Mouse (Mus musculus): Measurements from ENCODE around the gene Lactbl1. TPM values are rescaled to one million over a fixed set of nuclear protein-coding genes. Genes with fewer than 3 reads are reported as not detected.

Gene Lactbl1
- polyA plus RNA-seq, 1 experiment = not detected

- Histone ChIP-seq H3K27me3 (replicated peaks; ENCODE audit: control insufficient read depth, insufficient read depth, low read length) (no peaks in the 10 kb centered on the region), H3K4me1 (ENCODE audit: control insufficient read depth, insufficient read depth, low read length) (no peaks in the 10 kb centered on the region), H3K4me3 (ENCODE audit: insufficient read depth, low read depth, low read length) (no peak overlapping the region), H3K27ac (ENCODE audit: insufficient read depth, low read depth, low read length) (no peak overlapping the region), H3K36me3 (ENCODE audit: control insufficient read depth, insufficient read depth, low read length) (no peaks in the 10 kb centered on the region)
- TF ChIP-seq POLR2A (IDR thresholded peaks at IDR 0.05; ENCODE audit: low read depth, low read length) (no peak), CTCF (conservative IDR thresholded peaks at IDR 0.05; ENCODE audit: insufficient read depth, insufficient read length, low read depth, low read length) (no peak)
- 83% methylated on average over 8 of the region's 8 CpGs for WGBS
- DNase-seq = no peak
Observed at GRCm38 (mm10) chr4:136679221-136679620, 56.8 kb downstream of the Lactbl1 start.

GRCm38 (mm10) chr4:136680641-136681040 lies 58.2 kb downstream of the Lactbl1 start:
- H3K36me3 ChIP-seq (ENCODE audit: control insufficient read depth, insufficient read depth, low read length) = no peaks in the 10 kb centered on the region
- 76% methylated on average over 14 of the region's 14 CpGs for WGBS
- no peak overlapping the region for H3K4me3 ChIP-seq (ENCODE audit: insufficient read depth, low read depth, low read length)
- no peak overlapping the region for H3K27ac ChIP-seq (ENCODE audit: insufficient read depth, low read depth, low read length)
- DNase-seq = no peak
- no peak for TF ChIP-seq CTCF (conservative IDR thresholded peaks at IDR 0.05; ENCODE audit: insufficient read depth, insufficient read length, low read depth, low read length)
- no peak for TF ChIP-seq POLR2A (IDR thresholded peaks at IDR 0.05; ENCODE audit: low read depth, low read length)
- H3K27me3 ChIP-seq (replicated peaks; ENCODE audit: control insufficient read depth, insufficient read depth, low read length) = no peaks in the 10 kb centered on the region
- H3K4me1 ChIP-seq (ENCODE audit: control insufficient read depth, insufficient read depth, low read length) = no peaks in the 10 kb centered on the region

- TF ChIP-seq CTCF (conservative IDR thresholded peaks at IDR 0.05; ENCODE audit: insufficient read depth, insufficient read length, low read depth, low read length) = no peak
- no peak for TF ChIP-seq POLR2A (IDR thresholded peaks at IDR 0.05; ENCODE audit: low read depth, low read length)
- Histone ChIP-seq H3K4me3 (ENCODE audit: insufficient read depth, low read depth, low read length) (no peak overlapping the region), H3K4me1 (ENCODE audit: control insufficient read depth, insufficient read depth, low read length) (no peaks in the 10 kb centered on the region), H3K27ac (ENCODE audit: insufficient read depth, low read depth, low read length) (no peak overlapping the region), H3K27me3 (replicated peaks; ENCODE audit: control insufficient read depth, insufficient read depth, low read length) (no peaks in the 10 kb centered on the region), H3K36me3 (ENCODE audit: control insufficient read depth, insufficient read depth, low read length) (no peaks in the 10 kb centered on the region)
- WGBS = 69% methylated on average over 6 of the region's 6 CpGs
- no peak for DNase-seq
Observed at GRCm38 (mm10) chr4:136684485-136684884, 62.1 kb downstream of the Lactbl1 start.

GRCm38 (mm10) chr4:136685431-136685869 lies 63.0 kb downstream of the Lactbl1 start:
- Histone ChIP-seq H3K27ac (ENCODE audit: insufficient read depth, low read depth, low read length) (no peak overlapping the region), H3K36me3 (ENCODE audit: control insufficient read depth, insufficient read depth, low read length) (no peaks in the 10 kb centered on the region), H3K4me3 (ENCODE audit: insufficient read depth, low read depth, low read length) (no peak overlapping the region), H3K4me1 (ENCODE audit: control insufficient read depth, insufficient read depth, low read length) (no peaks in the 10 kb centered on the region), H3K27me3 (replicated peaks; ENCODE audit: control insufficient read depth, insufficient read depth, low read length) (no peaks in the 10 kb centered on the region)
- WGBS = 68% methylated on average over 10 of the region's 10 CpGs
- DNase-seq = no peak
- TF ChIP-seq POLR2A (IDR thresholded peaks at IDR 0.05; ENCODE audit: low read depth, low read length) (no peak), CTCF (conservative IDR thresholded peaks at IDR 0.05; ENCODE audit: insufficient read depth, insufficient read length, low read depth, low read length) (no peak)

GRCm38 (mm10) chr4:136688113-136688512 lies 65.7 kb downstream of the Lactbl1 start:
- Histone ChIP-seq H3K36me3 (ENCODE audit: control insufficient read depth, insufficient read depth, low read length) (no peaks in the 10 kb centered on the region), H3K27me3 (replicated peaks; ENCODE audit: control insufficient read depth, insufficient read depth, low read length) (no peaks in the 10 kb centered on the region), H3K4me3 (ENCODE audit: insufficient read depth, low read depth, low read length) (no peak overlapping the region), H3K27ac (ENCODE audit: insufficient read depth, low read depth, low read length) (no peak overlapping the region), H3K4me1 (ENCODE audit: control insufficient read depth, insufficient read depth, low read length) (no peaks in the 10 kb centered on the region)
- WGBS = 69% methylated on average over 4 of the region's 4 CpGs
- no peak for DNase-seq
- TF ChIP-seq POLR2A (IDR thresholded peaks at IDR 0.05; ENCODE audit: low read depth, low read length) = no peak
- TF ChIP-seq CTCF (conservative IDR thresholded peaks at IDR 0.05; ENCODE audit: insufficient read depth, insufficient read length, low read depth, low read length) = no peak

Other genes starting within 250 kb of the Lactbl1 start
- not detected in 2 replicates for gene Htr1d, start 199.1 kb upstream of the Lactbl1 start, polyA plus RNA-seq (2012; rRNA removed)
- 0.30 and 0.31 TPM in 2 replicates for gene 6030445D17Rik, start 160.4 kb upstream of the Lactbl1 start, polyA plus RNA-seq (2012; rRNA removed)
- gene Luzp1, start 152.9 kb upstream of the Lactbl1 start, polyA plus RNA-seq (2012; rRNA removed) = 12.5 and 13.2 TPM in 2 replicates
- gene Kdm1a, start 19.9 kb upstream of the Lactbl1 start, polyA plus RNA-seq (2012; rRNA removed) = 21.0 and 21.1 TPM in 2 replicates
- not detected in 2 replicates for gene Tex46, start 12.2 kb upstream of the Lactbl1 start, polyA plus RNA-seq (2012; rRNA removed)
- 10.4 and 19.3 TPM in 2 replicates for gene Ephb2, start 213.4 kb downstream of the Lactbl1 start, polyA plus RNA-seq (2012; rRNA removed)